Mouse (Mus musculus): ENCODE measurements around the gene Adh1. TPM values are rescaled to one million over a fixed set of nuclear protein-coding genes. Genes with fewer than 3 reads are reported as not detected.

Adh1 gene
- polyA plus RNA-seq, 1 experiment: not detected

- Histone ChIP-seq H3K4me3 (no peak overlapping the region), H3K36me3 (ENCODE audit: control insufficient read depth, insufficient read depth) (no peaks in the 10 kb centered on the region), H3K27me3 (ENCODE audit: control insufficient read depth, insufficient read depth, insufficient read length) (no peaks in the 10 kb centered on the region), H3K79me2 (ENCODE audit: control insufficient read depth, insufficient read depth) (no peaks in the 10 kb centered on the region), H3K4me2 (ENCODE audit: low read depth) (no peak overlapping the region), H3ac (ENCODE audit: control insufficient read depth, insufficient read length) (no peak overlapping the region)
- no peak for TF ChIP-seq MYOD1 (IDR thresholded peaks at IDR 0.05; ENCODE audit: control insufficient read depth in 1 of 3, insufficient read length in 2 of 3, low read depth in 2 of 3)
These were observed 75.4 kb downstream of the Adh1 start for GRCm38 (mm10) chr3:138336104-138336754.

Other genes with a start within 250 kb of the Adh1 start
- 22.3 TPM for gene 1110002E22Rik, start 195.9 kb upstream of the Adh1 start, polyA plus RNA-seq (2012; fragmentation: generic; extraction: Trizol)
- gene Gm5105, start 193.6 kb upstream of the Adh1 start, polyA plus RNA-seq (2012; fragmentation: generic; extraction: Trizol): 0.24 TPM
- gene Trmt10a, start 117.5 kb upstream of the Adh1 start, polyA plus RNA-seq (2012; fragmentation: generic; extraction: Trizol): 6.3 TPM
- 4.1 TPM for gene Mttp, start 116.0 kb upstream of the Adh1 start, polyA plus RNA-seq (2012; fragmentation: generic; extraction: Trizol)
- gene 4930579F01Rik, start 67.2 kb upstream of the Adh1 start, polyA plus RNA-seq (2012; fragmentation: generic; extraction: Trizol): not detected
- 8.1 TPM for gene Adh7, start 43.2 kb upstream of the Adh1 start, polyA plus RNA-seq (2012; fragmentation: generic; extraction: Trizol)
- gene Adh6a, start 52.3 kb downstream of the Adh1 start, polyA plus RNA-seq (2012; fragmentation: generic; extraction: Trizol): not detected
- not detected for gene Adh6b, start 80.8 kb downstream of the Adh1 start, polyA plus RNA-seq (2012; fragmentation: generic; extraction: Trizol)
- not detected for gene Adh4, start 154.5 kb downstream of the Adh1 start, polyA plus RNA-seq (2012; fragmentation: generic; extraction: Trizol)
- gene Adh5, start 182.1 kb downstream of the Adh1 start, polyA plus RNA-seq (2012; fragmentation: generic; extraction: Trizol): 79.7 TPM
- gene Metap1, start 228.5 kb downstream of the Adh1 start, polyA plus RNA-seq (2012; fragmentation: generic; extraction: Trizol): 29.0 TPM

Data from myocyte (in vitro differentiated cells).